Mouse (Mus musculus) embryonic facial prominence, embryonic 10.5 days (tissue): Measurements from ENCODE around the gene Hsd11b1. TPM values are rescaled to one million over a fixed set of nuclear protein-coding genes. Genes with fewer than 3 reads are reported as not detected.

Source experiments
- DNase-seq: peaks from one replicate; pipeline ENCODE4 v3.0.0-alpha.2; 2017; ENCODE audit warnings: low spot score
- H3K27ac ChIP-seq: fragments of 300-500 bp; sonication (generic); replicated peaks from 2 replicates; pipeline ENCODE4 v1.5.1; 2016; ENCODE audit warnings: mild to moderate bottlenecking
- H3K27me3 ChIP-seq: fragments of 300-500 bp; sonication (generic); replicated peaks from 2 replicates; pipeline ENCODE4 v1.6.1; 2016; ENCODE audit warnings: low read depth, mild to moderate bottlenecking; ENCODE audit not compliant: poor library complexity, severe bottlenecking
- H3K36me3 ChIP-seq: fragments of 300-500 bp; sonication (generic); replicated peaks from 2 replicates; pipeline ENCODE4 v1.6.1; 2016; ENCODE audit warnings: mild to moderate bottlenecking, moderate library complexity
- H3K4me1 ChIP-seq: fragments of 300-500 bp; sonication (generic); 2 replicates; pipeline ENCODE4 v1.6.1; 2016
- H3K4me3 ChIP-seq: fragments of 300-500 bp; sonication (generic); 2 replicates; pipeline ENCODE4 v1.5.1; 2016; ENCODE audit warnings: mild to moderate bottlenecking, moderate library complexity
- H3K9me3 ChIP-seq: fragments of 300-500 bp; sonication (generic); 2 replicates; pipeline ENCODE4 v1.6.1; 2016; ENCODE audit warnings: mild to moderate bottlenecking
- WGBS: fragments of 180-500 bp; shearing (Covaris S2); methylation state at CpG from one replicate; pipeline ENCODE4 v1.1.7; 2016; 5-methylcytosine and 5-hydroxymethylcytosine counted together
- polyA plus RNA-seq: library from polyadenylated mRNA; unstranded; fragments of >200 nt; fragmentation: Nextera tagmentation; extraction: Ambion mirVana; gene quantifications from 2 replicates; pipeline ENCODE4 v1.2.1, GENCODE M21; 2016

Gene Hsd11b1
- polyA plus RNA-seq, 1 experiment from 2014 or later, result 0.41 TPM

- H3K36me3 ChIP-seq, result no peaks in the 10 kb centered on the region
- peaks cover 39% of the 10 kb centered on the region for H3K4me1 ChIP-seq
- H3K4me3 ChIP-seq, result peak within 1 kb of the TSS; percentile 59
- H3K27ac ChIP-seq, result peak within 1 kb of the TSS; percentile 86
- DNase-seq, result peak; percentile 74
- H3K9me3 ChIP-seq, result no peaks in the 10 kb centered on the region
- under 1% methylated on average over 23 of the region's 23 CpGs for whole genome bisulfite sequencing
- peaks cover 7% of the 10 kb centered on the region; the same call in 1 of the 2 replicates for H3K27me3 ChIP-seq
These were observed 9.2 kb upstream of the Hsd11b1 start, which contains the start of gene G0s2 for GRCm38 (mm10) chr1:193272916-193273601. TSS of gene G0s2 (minus strand) at chr1:193273217.

- H3K9me3 ChIP-seq, result no peaks in the 10 kb centered on the region
- 6% methylated on average over 24 of the region's 24 CpGs for WGBS
- H3K4me3 ChIP-seq, result peak overlapping the region; percentile 59
- H3K4me1 ChIP-seq, result peaks cover 38% of the 10 kb centered on the region
- H3K27me3 ChIP-seq, result peaks cover 7% of the 10 kb centered on the region; the same call in 1 of the 2 replicates
- peak; percentile 67 for DNase-seq
- no peaks in the 10 kb centered on the region for H3K36me3 ChIP-seq
- peak overlapping the region; percentile 86 for H3K27ac ChIP-seq
These were observed 8.5 kb upstream of the Hsd11b1 start for GRCm38 (mm10) chr1:193272137-193272915.

GRCm38 (mm10) chr1:193270965-193271763 is 7.3 kb upstream of the Hsd11b1 start:
- H3K4me3 ChIP-seq, result no peak overlapping the region
- WGBS, result 45% methylated on average over 6 of the region's 6 CpGs
- peak overlapping the region; percentile 30; the same call in 1 of the 2 replicates for H3K27ac ChIP-seq
- H3K9me3 ChIP-seq, result no peaks in the 10 kb centered on the region
- no peaks in the 10 kb centered on the region for H3K36me3 ChIP-seq
- peaks cover 7% of the 10 kb centered on the region; the same call in 1 of the 2 replicates for H3K27me3 ChIP-seq
- peaks cover 38% of the 10 kb centered on the region for H3K4me1 ChIP-seq
- no peak for DNase-seq

- no peaks in the 10 kb centered on the region for H3K27me3 ChIP-seq
- no peaks in the 10 kb centered on the region for H3K9me3 ChIP-seq
- peaks cover 10% of the 10 kb centered on the region; the same call in 1 of the 2 replicates for H3K4me1 ChIP-seq
- H3K36me3 ChIP-seq, result no peaks in the 10 kb centered on the region
- no peak overlapping the region for H3K4me3 ChIP-seq
- no peak for DNase-seq
- no peak overlapping the region for H3K27ac ChIP-seq
These were observed 1.9 kb upstream of the Hsd11b1 start for GRCm38 (mm10) chr1:193265734-193266133.

- Histone ChIP-seq H3K27me3 (no peaks in the 10 kb centered on the region), H3K27ac (no peak overlapping the region), H3K9me3 (no peaks in the 10 kb centered on the region), H3K4me3 (no peak overlapping the region), H3K4me1 (peaks cover 10% of the 10 kb centered on the region; the same call in 1 of the 2 replicates), H3K36me3 (no peaks in the 10 kb centered on the region)
- 77% methylated on average over 8 of the region's 8 CpGs for WGBS
- DNase-seq, result no peak
These were observed 608 bp downstream of the Hsd11b1 start for GRCm38 (mm10) chr1:193263026-193263907.

- Histone ChIP-seq H3K36me3 (no peaks in the 10 kb centered on the region), H3K27me3 (no peaks in the 10 kb centered on the region), H3K9me3 (no peaks in the 10 kb centered on the region), H3K27ac (no peak overlapping the region), H3K4me1 (peaks cover 10% of the 10 kb centered on the region; the same call in 1 of the 2 replicates), H3K4me3 (no peak overlapping the region)
- DNase-seq, result no peak
- 81% methylated on average over 7 of the region's 7 CpGs for WGBS
These were observed 1.9 kb downstream of the Hsd11b1 start for GRCm38 (mm10) chr1:193261897-193262548.

- H3K9me3 ChIP-seq, result no peaks in the 10 kb centered on the region
- no peaks in the 10 kb centered on the region for H3K27me3 ChIP-seq
- no peak overlapping the region for H3K4me3 ChIP-seq
- DNase-seq, result no peak
- 90% methylated on average over 9 of the region's 9 CpGs for WGBS
- no peaks in the 10 kb centered on the region for H3K36me3 ChIP-seq
- peaks cover 10% of the 10 kb centered on the region; the same call in 1 of the 2 replicates for H3K4me1 ChIP-seq
- no peak overlapping the region for H3K27ac ChIP-seq
These were observed 4.3 kb downstream of the Hsd11b1 start for GRCm38 (mm10) chr1:193259559-193259958.

GRCm38 (mm10) chr1:193256621-193257098 is 7.2 kb downstream of the Hsd11b1 start:
- H3K9me3 ChIP-seq, result no peaks in the 10 kb centered on the region
- H3K27ac ChIP-seq, result no peak overlapping the region
- H3K36me3 ChIP-seq, result no peaks in the 10 kb centered on the region
- no peak for DNase-seq
- no peaks in the 10 kb centered on the region for H3K4me1 ChIP-seq
- no peaks in the 10 kb centered on the region for H3K27me3 ChIP-seq
- WGBS, result 73% methylated on average over 5 of the region's 5 CpGs
- H3K4me3 ChIP-seq, result no peak overlapping the region

GRCm38 (mm10) chr1:193256289-193256577 is 7.6 kb downstream of the Hsd11b1 start:
- H3K27ac ChIP-seq, result no peak overlapping the region
- H3K9me3 ChIP-seq, result no peaks in the 10 kb centered on the region
- no peak overlapping the region for H3K4me3 ChIP-seq
- H3K4me1 ChIP-seq, result no peaks in the 10 kb centered on the region
- H3K36me3 ChIP-seq, result no peaks in the 10 kb centered on the region
- DNase-seq, result no peak
- H3K27me3 ChIP-seq, result no peaks in the 10 kb centered on the region

GRCm38 (mm10) chr1:193255488-193256288 is 8.2 kb downstream of the Hsd11b1 start:
- no peaks in the 10 kb centered on the region for H3K36me3 ChIP-seq
- H3K4me1 ChIP-seq, result no peaks in the 10 kb centered on the region
- no peak overlapping the region for H3K4me3 ChIP-seq
- 27% methylated on average over 3 of the region's 3 CpGs for WGBS
- H3K27ac ChIP-seq, result no peak overlapping the region
- DNase-seq, result peak; percentile 54
- H3K27me3 ChIP-seq, result no peaks in the 10 kb centered on the region
- H3K9me3 ChIP-seq, result no peaks in the 10 kb centered on the region

GRCm38 (mm10) chr1:193255032-193255431 is 8.8 kb downstream of the Hsd11b1 start:
- Histone ChIP-seq H3K9me3 (no peaks in the 10 kb centered on the region), H3K4me1 (no peaks in the 10 kb centered on the region), H3K27me3 (no peaks in the 10 kb centered on the region), H3K4me3 (no peak overlapping the region), H3K36me3 (no peaks in the 10 kb centered on the region), H3K27ac (no peak overlapping the region)
- DNase-seq, result no peak
- WGBS, result 73% methylated on average over 8 of the region's 8 CpGs
